Mouse (Mus musculus): ENCODE data around the gene Noxo1.

Noxo1 gene

GRCm38 (mm10) chr17:24737135-24737810 is 41.2 kb downstream of the Noxo1 start:
- no peak for DNase-seq (ENCODE audit: extremely low read depth, insufficient read length, low spot score)

GRCm38 (mm10) chr17:24738238-24738637 is 42.2 kb downstream of the Noxo1 start:
- no peak for DNase-seq (ENCODE audit: extremely low read depth, insufficient read length, low spot score)

- no peak for DNase-seq (ENCODE audit: extremely low read depth, insufficient read length, low spot score)
Measured at GRCm38 (mm10) chr17:24739926-24740325, 43.9 kb downstream of the Noxo1 start.

GRCm38 (mm10) chr17:24742307-24742706 is 46.3 kb downstream of the Noxo1 start:
- DNase-seq (ENCODE audit: extremely low read depth, insufficient read length, low spot score): no peak

GRCm38 (mm10) chr17:24743896-24744295 is 47.9 kb downstream of the Noxo1 start:
- no peak for DNase-seq (ENCODE audit: extremely low read depth, insufficient read length, low spot score)

GRCm38 (mm10) chr17:24744381-24744780 is 48.3 kb downstream of the Noxo1 start:
- DNase-seq (ENCODE audit: extremely low read depth, insufficient read length, low spot score): no peak

GRCm38 (mm10) chr17:24745526-24746497 is 49.8 kb downstream of the Noxo1 start:
- DNase-seq (ENCODE audit: extremely low read depth, insufficient read length, low spot score): no peak

GRCm38 (mm10) chr17:24746986-24747385 is 51.0 kb downstream of the Noxo1 start:
- DNase-seq (ENCODE audit: extremely low read depth, insufficient read length, low spot score): no peak
